Mouse (Mus musculus): ENCODE measurements around the gene Crebrf. TPM values are rescaled to one million over a fixed set of nuclear protein-coding genes. Genes with fewer than 3 reads are reported as not detected.

Gene Crebrf
- total RNA-seq, 2 experiments from 2014 or later = 69.0 to 70.2 TPM

- no peak for DNase-seq (ENCODE audit: extremely low spot score in 1 of 2, low spot score in 1 of 2)
These were observed 60.8 kb downstream of the Crebrf start for GRCm38 (mm10) chr17:26776211-26776610.

GRCm38 (mm10) chr17:26778001-26778400 lies 62.6 kb downstream of the Crebrf start:
- DNase-seq (ENCODE audit: extremely low spot score in 1 of 2, low spot score in 1 of 2) = no peak

- no peak for DNase-seq (ENCODE audit: extremely low spot score in 1 of 2, low spot score in 1 of 2)
These were observed 63.1 kb downstream of the Crebrf start for GRCm38 (mm10) chr17:26778430-26779100.

- DNase-seq (ENCODE audit: extremely low spot score in 1 of 2, low spot score in 1 of 2) = no peak
These were observed 64.0 kb downstream of the Crebrf start for GRCm38 (mm10) chr17:26779471-26779870.

GRCm38 (mm10) chr17:26780750-26781571 lies 65.5 kb downstream of the Crebrf start, which contains the start of gene Bnip1:
TSS of gene Bnip1 (plus strand) at chr17:26781066.
- DNase-seq (ENCODE audit: extremely low spot score in 1 of 2, low spot score in 1 of 2) = peak; percentile 58 to 80

GRCm38 (mm10) chr17:26781610-26782043 lies 66.2 kb downstream of the Crebrf start:
- DNase-seq (ENCODE audit: extremely low spot score in 1 of 2, low spot score in 1 of 2) = no peak

GRCm38 (mm10) chr17:26784525-26784924 lies 69.1 kb downstream of the Crebrf start:
- DNase-seq (ENCODE audit: extremely low spot score in 1 of 2, low spot score in 1 of 2) = no peak

- no peak for DNase-seq (ENCODE audit: extremely low spot score in 1 of 2, low spot score in 1 of 2)
These were observed 71.1 kb downstream of the Crebrf start for GRCm38 (mm10) chr17:26786586-26786985.

- no peak for DNase-seq (ENCODE audit: extremely low spot score in 1 of 2, low spot score in 1 of 2)
These were observed 73.5 kb downstream of the Crebrf start for GRCm38 (mm10) chr17:26788986-26789385.

- DNase-seq (ENCODE audit: extremely low spot score in 1 of 2, low spot score in 1 of 2) = no peak
These were observed 74.2 kb downstream of the Crebrf start for GRCm38 (mm10) chr17:26789460-26790268.

GRCm38 (mm10) chr17:26790269-26791214 lies 75.1 kb downstream of the Crebrf start:
- DNase-seq (ENCODE audit: extremely low spot score in 1 of 2, low spot score in 1 of 2) = no peak

GRCm38 (mm10) chr17:26791580-26791979 lies 76.1 kb downstream of the Crebrf start:
- no peak for DNase-seq (ENCODE audit: extremely low spot score in 1 of 2, low spot score in 1 of 2)

GRCm38 (mm10) chr17:26792096-26792495 lies 76.6 kb downstream of the Crebrf start:
- DNase-seq (ENCODE audit: extremely low spot score in 1 of 2, low spot score in 1 of 2) = no peak

GRCm38 (mm10) chr17:26793068-26793765 lies 77.8 kb downstream of the Crebrf start:
- no peak for DNase-seq (ENCODE audit: extremely low spot score in 1 of 2, low spot score in 1 of 2)

- DNase-seq (ENCODE audit: extremely low spot score in 1 of 2, low spot score in 1 of 2) = peak in 1 of 2 experiments; percentile 63
These were observed 79.3 kb downstream of the Crebrf start for GRCm38 (mm10) chr17:26794744-26795143.

- DNase-seq (ENCODE audit: extremely low spot score in 1 of 2, low spot score in 1 of 2) = no peak
These were observed 79.9 kb downstream of the Crebrf start for GRCm38 (mm10) chr17:26795386-26795785.

GRCm38 (mm10) chr17:26797379-26798128 lies 82.1 kb downstream of the Crebrf start:
- DNase-seq (ENCODE audit: extremely low spot score in 1 of 2, low spot score in 1 of 2) = no peak

GRCm38 (mm10) chr17:26802886-26803285 lies 87.4 kb downstream of the Crebrf start:
- no peak for DNase-seq (ENCODE audit: extremely low spot score in 1 of 2, low spot score in 1 of 2)
